Mouse (Mus musculus) right cerebral cortex, postnatal 36 days (tissue): ENCODE data around the gene Ifnk.

Experiments used
- DNase-seq, 2 experiments: peaks; one replicate each; pipeline ENCODE4 v3.0.0; 2022; ENCODE audit warnings: low spot score in 2 of 2, mixed read lengths in 1 of 2

Ifnk gene

GRCm38 (mm10) chr4:35189794-35190193 is 37.9 kb downstream of the Ifnk start:
- peak; percentile 25 to 27 for DNase-seq

DNA sequence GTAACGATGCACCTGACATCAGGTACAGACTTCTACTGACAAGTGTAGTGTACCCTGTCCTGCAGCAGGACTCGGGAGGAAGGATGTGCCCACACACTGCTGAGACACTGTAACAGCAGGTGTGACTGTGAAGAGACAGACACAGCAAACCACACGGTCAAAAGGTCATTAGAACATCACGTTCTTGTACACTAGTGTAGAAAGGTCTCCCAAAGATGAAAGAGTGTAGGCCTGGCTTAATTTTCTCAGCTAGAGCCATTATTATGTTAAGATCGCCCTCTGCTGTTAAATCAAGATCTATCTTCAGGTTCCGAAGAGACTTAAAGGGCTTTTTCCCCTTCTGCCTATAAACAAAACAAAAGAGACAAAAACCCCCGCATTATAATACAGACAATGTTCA is 40.9 kb downstream of the Ifnk start:
- no peak for DNase-seq

GRCm38 (mm10) chr4:35201700-35202099 is 49.8 kb downstream of the Ifnk start:
- DNase-seq: no peak
